Mouse (Mus musculus): ENCODE data around the gene Pcgf6.
"Not testable (repeated sequence)": the region's sequence is repeated elsewhere in the genome, so short reads cannot be mapped to it uniquely, and the experiment has no call there.

Gene Pcgf6

DNA sequence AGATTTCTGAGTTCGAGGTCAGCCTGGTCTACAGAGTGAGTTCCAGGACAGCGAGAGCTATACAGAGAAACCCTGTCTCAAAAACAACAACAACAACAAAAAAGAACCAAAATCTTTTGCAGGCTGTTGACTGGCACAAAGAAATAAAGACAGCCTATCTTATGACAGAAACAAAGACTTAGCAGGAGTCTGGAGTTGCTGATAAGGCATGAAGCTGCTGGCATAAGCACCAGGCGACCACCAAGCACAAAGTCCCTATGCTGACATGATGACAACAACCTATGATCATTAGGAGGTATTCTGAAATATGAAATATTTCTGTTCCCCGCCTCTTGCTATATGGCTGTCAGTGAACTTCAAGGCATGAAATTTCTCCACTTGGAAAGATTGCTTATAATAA is 51.8 kb downstream of the Pcgf6 start:
- in situ Hi-C loops (cut with MboI, MseI) = loop anchor here (5.0 kb wide), 1 partner anchor 447 kb away; no protein-coding TSS in a partner anchor

DNA sequence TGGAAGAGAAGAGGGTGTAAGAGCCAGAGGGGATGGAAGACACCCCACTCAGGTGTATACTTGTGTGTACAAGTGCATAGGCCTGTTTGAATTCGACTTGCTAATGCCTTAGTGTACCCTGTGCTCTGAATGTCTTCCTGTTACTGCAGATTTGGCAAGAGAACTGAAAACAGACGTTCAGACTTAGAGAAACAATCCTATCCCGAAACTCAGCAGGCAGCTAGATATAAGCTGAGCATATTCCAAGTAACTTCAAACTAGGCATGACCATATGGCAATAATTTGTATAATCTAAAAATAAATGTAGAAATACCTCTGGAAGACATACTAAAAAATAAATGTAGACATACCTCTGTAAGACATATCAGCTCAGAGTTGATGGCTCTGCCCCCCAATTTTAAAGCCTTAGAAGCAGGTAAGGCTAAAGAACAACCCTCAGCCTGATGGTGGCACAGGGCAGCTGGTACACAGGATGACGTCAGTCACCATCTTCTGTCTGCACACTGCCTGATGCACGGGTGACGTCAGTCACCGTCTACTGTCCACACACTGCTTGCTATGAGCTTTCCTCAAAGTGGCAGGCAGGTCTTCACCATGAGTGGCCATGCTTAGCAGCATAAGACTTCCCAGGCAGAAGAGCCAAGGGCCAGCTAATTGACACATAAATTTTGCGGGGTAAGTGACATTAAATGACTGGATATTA is 52.4 kb downstream of the Pcgf6 start:
- in situ Hi-C loops (cut with MboI, MseI) = loop anchor here (5.0 kb wide), 1 partner anchor 446 kb away; no protein-coding TSS in a partner anchor

DNA sequence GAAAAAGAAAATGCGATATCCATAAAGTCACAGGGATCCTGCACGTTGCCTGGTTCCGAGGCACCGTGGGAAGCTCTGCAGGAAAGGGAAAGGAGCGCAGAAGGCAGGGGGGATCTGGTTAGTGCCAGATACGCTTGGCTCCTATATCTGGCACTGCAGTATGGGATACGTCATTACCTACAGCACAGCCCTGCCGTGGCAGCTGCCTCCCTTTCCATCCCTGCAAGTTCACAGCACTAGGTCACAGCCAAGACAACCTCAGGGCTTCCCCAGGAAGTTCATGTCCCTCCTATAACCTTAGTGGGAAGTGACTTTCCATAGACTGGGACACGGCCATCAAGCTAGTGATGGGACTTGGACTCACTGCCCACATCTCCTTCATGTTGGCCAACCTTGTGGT is 54.6 kb downstream of the Pcgf6 start:
- in situ Hi-C loops (cut with MboI, MseI) = loop anchor here (5.0 kb wide), 1 partner anchor 444 kb away; no protein-coding TSS in a partner anchor

DNA sequence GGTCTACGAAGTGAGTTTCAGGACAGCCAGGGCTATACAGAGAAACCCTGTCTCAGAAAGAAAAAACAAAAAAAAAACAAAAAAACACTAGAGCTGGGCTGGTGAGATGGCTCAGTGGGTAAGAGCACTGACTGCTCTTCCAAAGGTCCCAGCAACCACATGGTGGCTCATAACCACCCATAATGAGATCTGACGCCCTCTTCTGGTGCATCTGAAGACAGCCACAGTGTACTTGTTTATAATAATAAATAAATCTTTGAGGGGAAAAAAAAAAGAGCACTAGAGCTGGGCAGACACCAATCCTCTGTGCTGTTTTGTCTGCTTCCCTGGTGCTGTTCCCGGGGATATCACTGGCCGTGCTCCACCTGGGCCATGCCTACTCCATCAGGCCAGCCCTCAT is 58.4 kb downstream of the Pcgf6 start:
- in situ Hi-C loops (cut with MboI, MseI) = not testable (repeated sequence)

DNA sequence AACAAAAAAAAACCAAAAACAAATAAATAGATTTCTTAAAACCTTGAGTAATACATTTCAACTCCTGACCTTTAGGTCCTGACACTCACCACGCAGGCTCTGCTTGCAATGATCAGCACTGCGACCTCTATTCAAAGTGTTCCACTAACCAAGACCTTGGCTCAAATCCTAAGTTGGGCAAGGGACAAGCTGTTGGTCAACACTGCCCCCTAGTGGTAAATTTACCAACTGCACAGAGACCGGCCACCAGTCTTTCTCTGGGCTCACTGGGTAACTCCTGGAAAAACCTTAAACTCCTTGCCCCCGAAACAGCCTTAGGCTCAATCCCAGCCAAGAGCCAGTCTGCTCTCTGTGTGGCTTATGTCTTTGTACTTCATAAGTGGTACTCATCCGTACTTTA is 59.6 kb downstream of the Pcgf6 start:
- in situ Hi-C loops (cut with MboI, MseI) = no loop called here

DNA sequence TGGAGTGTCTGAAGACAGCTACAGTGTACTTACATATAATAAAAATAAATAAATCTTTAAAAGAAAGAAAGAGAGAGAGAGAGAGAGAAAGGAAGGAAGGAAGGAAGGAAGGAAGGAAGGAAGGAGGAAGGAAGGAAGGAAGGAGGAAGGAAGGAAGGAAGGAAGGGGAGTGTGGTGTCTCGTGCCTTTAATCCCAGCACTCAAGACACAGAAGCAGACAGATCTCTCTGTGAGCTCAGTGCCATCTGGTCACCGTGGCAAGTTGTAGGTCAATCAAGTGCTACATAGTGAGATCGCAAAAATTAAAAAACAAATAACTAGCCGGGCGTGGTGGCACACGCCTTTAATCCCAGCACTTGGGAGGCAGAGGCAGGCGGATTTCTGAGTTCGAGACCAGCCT is 60.1 kb downstream of the Pcgf6 start:
- in situ Hi-C loops (cut with MboI, MseI) = not testable (repeated sequence)

DNA sequence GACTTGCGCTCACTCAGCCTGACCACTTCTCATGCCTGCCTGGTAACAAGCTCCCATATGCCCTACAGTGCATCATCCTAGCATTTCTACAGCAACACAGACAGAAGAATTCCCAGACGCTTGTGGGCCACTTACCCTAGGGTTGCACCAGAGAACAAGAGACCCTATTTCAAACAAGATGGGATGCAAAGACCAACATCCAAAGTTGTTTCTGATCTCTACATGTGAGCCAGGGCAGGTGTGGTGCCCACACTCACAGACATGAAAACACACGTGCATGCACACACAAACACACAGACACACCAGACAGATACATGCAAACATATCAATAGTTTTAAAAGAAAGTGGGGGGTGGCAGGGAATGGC is 60.6 kb downstream of the Pcgf6 start:
- in situ Hi-C loops (cut with MboI, MseI) = no loop called here

DNA sequence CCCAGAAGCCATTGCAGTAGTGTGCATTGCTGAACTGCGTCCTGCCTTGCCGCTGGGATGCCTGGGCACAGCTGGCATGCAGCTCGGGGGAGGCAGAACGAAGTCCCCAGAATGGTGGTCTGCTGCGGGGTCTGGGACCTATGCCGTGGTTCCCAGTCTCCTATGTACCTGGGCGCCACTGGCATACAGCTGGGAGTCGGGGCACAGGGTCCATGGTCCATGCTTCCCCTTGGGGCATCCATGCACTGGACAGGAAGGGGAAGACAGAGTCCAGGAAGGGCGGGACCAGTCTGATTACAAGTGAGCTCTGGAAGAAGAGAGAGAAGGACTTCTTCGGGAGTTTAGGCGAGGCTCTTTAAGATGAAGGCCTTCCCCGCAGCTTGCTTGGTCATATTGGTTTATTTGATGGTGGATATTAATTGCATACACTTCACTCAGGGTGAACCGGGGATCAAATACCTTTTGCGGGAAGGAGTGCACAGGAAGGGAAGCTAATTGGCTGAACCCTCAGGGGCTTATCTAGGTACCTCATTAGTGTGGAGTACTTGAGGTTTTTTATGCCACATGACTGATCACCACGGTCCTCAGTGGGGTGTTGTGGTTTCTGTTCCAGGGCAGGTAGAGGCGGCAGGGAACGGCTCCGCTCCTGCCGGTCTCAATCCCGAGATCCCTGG is 61.1 kb downstream of the Pcgf6 start:
- in situ Hi-C loops (cut with MboI, MseI) = loop anchor here (5.0 kb wide), 2 partner anchors 112 to 227 kb away; partner anchors contain the start of gene Cnnm2

DNA sequence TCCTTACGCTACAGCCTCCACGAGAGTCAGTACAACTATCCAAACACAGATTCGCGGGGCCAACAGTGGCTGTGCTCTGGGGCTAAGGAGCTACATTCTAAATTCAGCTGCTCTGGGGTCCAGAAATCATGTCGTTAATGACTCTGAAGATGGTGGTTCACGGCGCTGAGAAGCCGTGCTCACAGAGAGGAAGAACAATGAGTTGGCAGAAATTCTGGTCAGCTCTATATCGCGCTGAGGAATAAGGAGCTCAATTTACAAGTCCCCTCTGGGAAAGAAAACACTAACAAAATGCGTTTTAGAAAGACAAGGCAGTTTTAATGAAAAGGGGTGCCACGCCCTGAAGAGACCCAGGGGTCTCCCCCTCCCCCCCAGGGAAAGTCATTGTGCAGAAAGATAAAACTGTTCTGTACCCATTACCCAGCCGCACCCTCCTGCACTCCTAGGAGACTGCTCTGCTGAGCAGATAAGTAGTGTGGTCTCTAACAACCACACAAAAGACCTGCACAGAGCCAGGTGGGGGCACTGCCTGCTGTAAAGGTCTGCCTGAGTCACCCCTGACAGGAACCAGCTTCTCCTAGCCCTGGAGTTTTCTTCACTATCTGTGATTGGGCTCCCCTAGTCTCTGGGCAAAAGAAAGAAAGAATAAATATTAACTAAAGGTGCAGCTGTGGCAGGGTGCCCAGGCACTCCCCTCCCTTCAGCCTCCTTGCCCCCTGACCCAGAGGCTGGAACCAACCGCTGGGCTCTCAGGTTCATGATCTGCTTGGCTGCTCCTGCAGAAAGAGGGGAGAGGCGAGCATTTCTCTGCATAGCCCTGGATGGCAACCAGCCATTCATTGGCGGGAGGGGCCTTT is 62.2 kb downstream of the Pcgf6 start:
- in situ Hi-C loops (cut with MboI, MseI) = loop anchor here (5.0 kb wide), 2 partner anchors 111 to 226 kb away; partner anchors contain the start of gene Cnnm2

DNA sequence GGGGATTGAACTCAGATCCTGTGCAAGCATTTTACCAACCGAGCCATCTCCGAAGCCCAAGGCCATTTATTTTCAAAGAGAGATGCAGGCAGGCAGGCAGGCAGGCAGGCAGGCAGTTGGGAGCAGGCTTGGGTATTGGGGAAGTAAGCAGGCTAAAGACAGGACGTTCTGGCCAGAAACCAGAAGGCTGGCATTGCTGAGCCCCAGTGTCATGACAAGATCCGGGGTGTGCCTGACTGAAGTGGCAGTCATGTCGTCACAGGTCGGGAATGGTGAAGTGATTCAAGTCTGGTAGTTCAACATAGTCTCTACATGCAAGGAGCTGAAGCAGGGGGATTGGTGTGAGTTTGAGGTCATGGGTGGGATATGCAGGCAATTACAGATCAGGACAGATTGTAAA is 63.1 kb downstream of the Pcgf6 start:
- in situ Hi-C loops (cut with MboI, MseI) = loop anchor here (5.0 kb wide), 2 partner anchors 110 to 225 kb away; partner anchors contain the start of gene Cnnm2

DNA sequence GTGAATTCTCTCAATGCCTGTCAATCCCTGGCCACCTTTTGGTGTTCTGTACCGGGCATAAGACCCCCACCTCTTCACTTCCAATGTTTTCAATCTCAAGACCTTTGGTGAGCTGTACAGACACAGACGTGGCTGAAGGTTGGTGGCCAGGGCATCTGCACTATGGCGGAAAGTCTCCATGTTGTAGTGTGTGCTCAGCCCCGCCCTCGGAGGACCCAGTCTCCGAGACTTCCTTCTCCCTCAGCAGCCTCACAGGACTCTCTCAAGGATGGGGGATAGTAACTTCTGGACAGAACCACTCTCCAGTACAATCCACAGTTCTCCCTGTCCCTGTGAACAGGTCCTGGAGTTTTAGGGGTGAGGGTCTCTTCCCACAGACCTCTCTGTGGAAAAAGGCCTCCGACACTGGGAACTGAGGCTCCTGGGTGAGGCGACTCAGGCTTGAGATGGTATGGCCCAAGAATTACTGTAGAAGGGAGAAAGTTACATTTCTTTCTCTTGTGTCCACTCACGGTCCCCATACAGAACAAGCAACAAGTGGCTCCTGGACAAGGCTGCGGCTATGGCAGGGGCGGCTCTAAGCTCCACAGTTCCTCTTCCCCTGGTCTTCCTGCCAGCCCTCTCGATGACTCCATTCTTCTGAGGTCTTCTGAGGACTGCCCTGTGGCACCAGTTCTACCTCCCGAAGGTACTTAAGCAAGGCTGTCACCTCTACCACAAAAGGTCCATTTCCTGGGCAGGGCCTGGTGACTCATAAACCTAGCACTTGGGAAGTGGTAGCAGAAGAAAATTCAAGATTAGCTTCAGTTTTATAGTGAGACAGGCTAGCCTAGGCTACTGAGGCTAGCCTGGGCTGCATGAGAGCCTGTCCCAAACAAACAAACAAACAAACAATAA is 65.7 kb downstream of the Pcgf6 start:
- in situ Hi-C loops (cut with MboI, MseI) = loop anchor here (5.0 kb wide), 2 partner anchors 108 to 223 kb away; partner anchors contain the start of gene Cnnm2

DNA sequence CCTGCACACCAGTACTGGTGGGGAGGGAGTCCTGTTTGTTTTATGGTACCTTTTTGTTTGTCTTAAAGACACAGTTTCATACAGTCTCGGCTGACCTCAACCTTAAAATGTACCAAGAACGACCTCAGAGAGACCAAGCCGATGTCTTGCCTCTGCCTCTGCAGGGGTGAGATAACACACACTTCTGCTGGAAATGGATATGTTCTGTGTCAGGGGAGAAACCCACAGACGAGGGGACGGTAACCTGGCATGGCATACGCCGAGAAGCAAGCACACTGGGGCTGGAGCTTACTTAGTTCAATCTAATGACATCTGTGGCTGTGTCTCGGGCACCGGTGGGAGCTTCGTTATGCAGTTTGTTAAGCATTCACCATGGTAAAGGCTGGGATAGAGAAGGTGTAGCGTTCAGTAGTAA is 66.7 kb downstream of the Pcgf6 start:
- in situ Hi-C loops (cut with MboI, MseI) = no loop called here

All from T-helper 1 cell (primary cell).